Mouse (Mus musculus) stomach, embryonic 14.5 days (tissue): ENCODE data around the gene Zbtb43. TPM values are rescaled to one million over a fixed set of nuclear protein-coding genes. Genes with fewer than 3 reads are reported as not detected.

Source experiments
- ATAC-seq: fragments of 200-750 bp; cut with Nextera tagmentation; 2 replicates; pipeline ENCODE4 v1.8.0; 2017; ENCODE audit warnings: low read depth, moderate TSS enrichment; ENCODE audit not compliant: insufficient number of reproducible peaks, insufficient read depth, low FRiP score
- H3K27ac ChIP-seq: fragments of 300-500 bp; sonication (generic); 2 replicates; pipeline ENCODE4 v1.5.1; 2014; ENCODE audit warnings: mild to moderate bottlenecking, low read length, moderate library complexity, mixed read lengths
- H3K27me3 ChIP-seq: fragments of 300-500 bp; sonication (generic); 2 replicates; pipeline ENCODE4 v1.6.1; 2014; ENCODE audit warnings: low read length, control low read depth, mixed read lengths; ENCODE audit not compliant: control insufficient read depth, insufficient read depth
- H3K36me3 ChIP-seq: fragments of 300-500 bp; sonication (generic); 2 replicates; pipeline ENCODE4 v1.6.1; 2014; ENCODE audit warnings: mild to moderate bottlenecking, control low read depth, low read length, moderate library complexity, mixed read lengths; ENCODE audit not compliant: control insufficient read depth, insufficient read depth
- H3K4me1 ChIP-seq: fragments of 300-500 bp; sonication (generic); 2 replicates; pipeline ENCODE4 v1.6.1; 2014; ENCODE audit warnings: low read length, control low read depth, mixed read lengths; ENCODE audit not compliant: control insufficient read depth, insufficient read depth
- H3K4me2 ChIP-seq: fragments of 300-500 bp; sonication (generic); replicated peaks from 2 replicates; pipeline ENCODE4 v1.6.1; 2014; ENCODE audit warnings: low read depth, low read length, control low read depth
- H3K4me3 ChIP-seq: fragments of 300-500 bp; sonication (generic); 2 replicates; pipeline ENCODE4 v1.5.1; 2014; ENCODE audit warnings: low read depth, low read length, control low read depth
- H3K9ac ChIP-seq: fragments of 300-500 bp; sonication (generic); replicated peaks from 2 replicates; pipeline ENCODE4 v1.6.1; 2014; ENCODE audit warnings: low read depth, mild to moderate bottlenecking, control low read depth, low read length, moderate library complexity, mixed read lengths
- H3K9me3 ChIP-seq: fragments of 300-500 bp; sonication (generic); 2 replicates; pipeline ENCODE4 v1.6.1; 2016; ENCODE audit warnings: low read depth, low read length, control low read depth; ENCODE audit not compliant: control insufficient read depth
- WGBS: fragments of 180-500 bp; shearing (Covaris S2); extraction: QIAGEN DNeasy Blood & Tissue Kit; methylation state at CpG from one replicate; pipeline ENCODE4 v1.1.7; 2014; 5-methylcytosine and 5-hydroxymethylcytosine counted together
- polyA plus RNA-seq: library from polyadenylated mRNA; unstranded; fragments of >200 nt; fragmentation: Nextera tagmentation; extraction: Ambion mirVana; gene quantifications from 2 replicates; pipeline ENCODE4 v1.2.1, GENCODE M21; 2014

Zbtb43 gene
- polyA plus RNA-seq, 1 experiment from 2014 or later: 17.6 TPM

DNA sequence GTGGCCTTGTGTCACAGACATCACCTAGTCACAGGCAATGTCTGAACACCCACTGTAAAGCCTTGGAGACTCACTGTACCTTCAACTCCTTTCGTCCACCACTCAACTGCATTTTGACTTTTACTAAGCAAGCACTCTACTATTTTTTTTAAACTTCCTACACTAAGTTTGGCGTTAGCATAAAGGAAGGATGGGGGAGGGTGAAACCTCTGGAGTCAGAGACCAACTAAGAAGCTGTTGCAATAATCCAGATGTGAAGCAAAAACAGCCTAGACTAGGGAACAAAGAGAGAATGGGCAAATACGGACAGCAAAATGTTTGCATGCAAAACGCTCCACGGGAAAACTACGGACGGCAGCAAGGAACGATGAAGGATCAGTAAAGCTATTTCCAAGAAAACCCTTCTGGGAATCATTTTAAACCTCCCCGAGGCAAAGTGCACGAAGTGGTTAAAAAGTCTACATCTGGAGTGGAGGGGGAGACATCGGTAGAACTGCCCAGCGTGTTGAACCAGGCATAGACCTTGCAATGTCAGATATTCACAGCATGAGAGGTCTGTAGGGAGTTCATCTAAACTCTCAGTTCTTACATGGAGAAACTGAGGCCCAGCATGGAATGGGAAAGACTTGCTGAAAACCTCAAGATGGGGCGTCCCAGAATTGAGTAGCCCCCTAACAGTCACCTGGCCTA, 38.1 kb downstream of the Zbtb43 start:
- Histone ChIP-seq H3K4me2 (peak overlapping the region; percentile 79), H3K27ac (peak overlapping the region; percentile 71), H3K4me3 (peak overlapping the region; percentile 88), H3K36me3 (peaks cover 12% of the 10 kb centered on the region; the same call in 1 of the 2 replicates), H3K27me3 (no peaks in the 10 kb centered on the region), H3K9me3 (no peaks in the 10 kb centered on the region), H3K4me1 (peaks cover 15% of the 10 kb centered on the region), H3K9ac (peak overlapping the region; percentile 97)
- peak; percentile 15; the same call in 1 of the 2 replicates for ATAC-seq
- WGBS: 5% methylated on average over 13 of the region's 13 CpGs

DNA sequence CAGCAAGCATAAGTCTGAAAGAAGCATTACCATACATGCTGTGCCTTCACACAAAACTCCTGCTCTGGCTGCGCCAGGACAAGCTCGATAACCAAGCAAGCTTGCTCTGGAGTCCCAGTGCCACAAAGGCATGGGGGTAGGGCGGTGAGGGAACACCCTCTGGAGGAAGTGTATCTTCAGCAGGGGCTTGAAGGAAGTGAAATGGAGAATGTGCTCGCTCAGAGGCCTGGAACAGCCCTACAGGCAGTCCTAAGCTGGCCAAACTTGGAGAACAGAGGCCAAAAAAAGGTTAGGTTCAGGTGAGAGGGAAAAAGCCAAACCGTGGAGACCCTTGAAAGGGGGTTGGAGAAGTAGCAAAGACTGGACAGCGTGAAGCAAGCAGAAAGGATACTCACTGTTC, 39.0 kb downstream of the Zbtb43 start:
- H3K27ac ChIP-seq: peak overlapping the region; percentile 67; the same call in 1 of the 2 replicates
- peaks cover 12% of the 10 kb centered on the region; the same call in 1 of the 2 replicates for H3K36me3 ChIP-seq
- no peaks in the 10 kb centered on the region for H3K27me3 ChIP-seq
- peak overlapping the region; percentile 97; the same call in 1 of the 2 replicates for H3K9ac ChIP-seq
- no peaks in the 10 kb centered on the region for H3K9me3 ChIP-seq
- H3K4me1 ChIP-seq: peaks cover 10% of the 10 kb centered on the region
- 54% methylated on average over 6 of the region's 6 CpGs for WGBS
- H3K4me2 ChIP-seq: peak overlapping the region; percentile 79
- H3K4me3 ChIP-seq: peak overlapping the region; percentile 88; the same call in 1 of the 2 replicates
- ATAC-seq: no peak

DNA sequence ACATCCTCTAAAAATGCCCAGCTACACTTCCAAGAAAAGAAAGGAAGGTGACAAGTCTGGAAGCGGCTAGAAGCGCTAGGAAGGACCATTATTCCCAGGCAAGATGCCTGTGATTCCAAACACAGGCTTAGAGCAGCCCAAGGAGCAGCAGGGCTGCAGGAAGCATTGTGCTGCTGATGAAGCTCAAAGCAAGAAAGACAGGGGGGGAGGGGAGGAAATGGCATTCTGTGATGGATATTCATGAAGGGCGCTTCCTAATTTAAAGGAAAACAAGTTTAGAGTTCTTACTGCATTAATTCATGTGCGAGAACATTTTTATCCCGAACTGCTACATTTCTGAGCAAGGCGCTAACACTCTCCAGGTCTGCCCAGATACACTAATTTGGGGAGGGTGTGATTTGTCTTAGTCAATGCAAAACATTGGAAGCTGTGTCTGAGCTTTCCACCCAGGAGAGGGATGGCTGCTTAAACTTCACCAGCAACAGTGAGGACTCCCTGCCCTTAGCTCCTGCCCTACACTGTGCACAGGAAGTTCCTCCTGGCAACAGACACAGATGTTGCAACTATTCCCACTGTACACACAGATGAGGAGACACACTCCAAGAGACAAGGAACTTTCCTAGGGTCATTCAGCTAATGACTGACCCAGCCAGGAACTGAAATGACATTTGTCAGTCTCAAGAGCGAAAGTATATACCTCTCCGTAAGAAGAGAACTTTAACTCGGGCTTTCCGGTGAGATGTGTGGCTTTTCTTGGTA, 41.5 kb downstream of the Zbtb43 start:
- Histone ChIP-seq H3K4me3 (no peak overlapping the region), H3K27ac (no peak overlapping the region), H3K4me2 (no peak overlapping the region), H3K36me3 (peaks cover 20% of the 10 kb centered on the region; the same call in 1 of the 2 replicates), H3K9me3 (no peaks in the 10 kb centered on the region), H3K9ac (no peak overlapping the region), H3K27me3 (no peaks in the 10 kb centered on the region), H3K4me1 (peaks cover 10% of the 10 kb centered on the region)
- no peak for ATAC-seq
- WGBS: 74% methylated on average over 10 of the region's 10 CpGs

DNA sequence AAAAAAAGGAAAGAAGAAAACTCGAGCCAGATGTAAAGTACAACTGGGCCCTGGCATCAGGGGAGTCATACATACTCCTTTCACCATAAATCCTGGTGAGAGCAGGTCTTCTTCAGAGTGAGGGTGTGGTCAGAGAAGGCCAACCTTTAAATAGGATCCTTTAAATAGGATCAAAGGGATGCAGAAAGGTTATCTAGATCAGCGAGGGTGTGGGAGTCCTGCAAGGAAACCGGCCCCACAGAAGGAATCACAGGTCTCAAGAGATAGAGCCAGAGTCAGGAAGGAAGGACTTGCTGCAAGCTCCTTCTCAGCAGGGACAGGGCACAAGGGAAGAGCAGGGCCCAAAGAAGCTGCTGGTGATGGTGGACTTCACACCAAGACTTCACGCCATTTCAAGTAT, 50.9 kb downstream of the Zbtb43 start:
- Histone ChIP-seq H3K9ac (no peak overlapping the region), H3K36me3 (peaks cover 16% of the 10 kb centered on the region), H3K27ac (no peak overlapping the region), H3K4me3 (no peak overlapping the region), H3K4me1 (no peaks in the 10 kb centered on the region), H3K27me3 (no peaks in the 10 kb centered on the region), H3K4me2 (no peak overlapping the region), H3K9me3 (no peaks in the 10 kb centered on the region)
- WGBS: 66% methylated on average over 4 of the region's 4 CpGs
- no peak for ATAC-seq

DNA sequence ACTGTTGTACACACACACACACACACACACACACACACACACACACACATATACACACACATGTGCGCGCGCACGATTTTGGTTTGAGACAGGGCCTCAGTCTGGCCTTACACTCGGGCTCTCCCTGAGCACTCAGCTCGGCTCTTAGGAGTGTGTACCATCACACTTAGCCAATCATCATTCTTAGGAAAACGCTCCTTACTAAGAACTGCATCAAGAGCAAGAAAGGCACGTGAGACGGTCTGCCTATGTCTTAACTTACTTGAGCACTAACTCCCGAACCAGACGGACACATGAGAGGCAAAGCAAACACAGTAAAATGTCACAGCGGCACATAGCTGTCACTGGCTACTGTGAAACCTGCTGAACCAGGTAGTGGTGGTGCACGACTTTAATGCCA, 54.3 kb downstream of the Zbtb43 start:
- no peaks in the 10 kb centered on the region for H3K27me3 ChIP-seq
- 85% methylated on average over 13 of the region's 13 CpGs for whole genome bisulfite sequencing
- ATAC-seq: no peak
- H3K4me3 ChIP-seq: no peak overlapping the region
- peaks cover 33% of the 10 kb centered on the region for H3K36me3 ChIP-seq
- H3K4me1 ChIP-seq: no peaks in the 10 kb centered on the region
- H3K4me2 ChIP-seq: no peak overlapping the region
- H3K27ac ChIP-seq: no peak overlapping the region
- no peaks in the 10 kb centered on the region for H3K9me3 ChIP-seq
- no peak overlapping the region for H3K9ac ChIP-seq

GRCm38 (mm10) chr2:33412111-33412510, 56.2 kb downstream of the Zbtb43 start:
- H3K36me3 ChIP-seq: peaks cover 34% of the 10 kb centered on the region
- no peak overlapping the region for H3K27ac ChIP-seq
- no peak overlapping the region for H3K4me2 ChIP-seq
- H3K4me3 ChIP-seq: no peak overlapping the region
- no peaks in the 10 kb centered on the region for H3K4me1 ChIP-seq
- H3K9me3 ChIP-seq: no peaks in the 10 kb centered on the region
- H3K27me3 ChIP-seq: no peaks in the 10 kb centered on the region
- ATAC-seq: no peak
- WGBS: 77% methylated on average over 14 of the region's 14 CpGs
- H3K9ac ChIP-seq: no peak overlapping the region

GRCm38 (mm10) chr2:33403511-33404003, 64.8 kb downstream of the Zbtb43 start:
- H3K4me2 ChIP-seq: no peak overlapping the region
- H3K9ac ChIP-seq: no peak overlapping the region
- peaks cover 9% of the 10 kb centered on the region for H3K36me3 ChIP-seq
- H3K27me3 ChIP-seq: no peaks in the 10 kb centered on the region
- no peak for ATAC-seq
- no peak overlapping the region for H3K4me3 ChIP-seq
- H3K9me3 ChIP-seq: no peaks in the 10 kb centered on the region
- H3K27ac ChIP-seq: no peak overlapping the region
- WGBS: 64% methylated on average over 4 of the region's 4 CpGs
- no peaks in the 10 kb centered on the region for H3K4me1 ChIP-seq

- Histone ChIP-seq H3K27me3 (no peaks in the 10 kb centered on the region), H3K4me2 (no peak overlapping the region), H3K9me3 (no peaks in the 10 kb centered on the region), H3K36me3 (peaks cover 7% of the 10 kb centered on the region; the same call in 1 of the 2 replicates), H3K4me1 (no peaks in the 10 kb centered on the region), H3K27ac (no peak overlapping the region), H3K9ac (no peak overlapping the region), H3K4me3 (no peak overlapping the region)
- ATAC-seq: no peak
- 64% methylated on average over 5 of the region's 5 CpGs for WGBS
These were observed 65.7 kb downstream of the Zbtb43 start for GRCm38 (mm10) chr2:33402638-33403037.
